Mouse (Mus musculus): ENCODE results near the gene Etl4.

- no peak for TF ChIP-seq POLR2A (IDR thresholded peaks at IDR 0.05; ENCODE audit: low read depth, low read length)
- no peak for TF ChIP-seq CTCF (IDR thresholded peaks at IDR 0.05; ENCODE audit: extremely low read depth, insufficient read length, insufficient replicate concordance, low read depth, low read length)
These were observed 758.3 kb downstream of the Etl4 start for GRCm38 (mm10) chr2:20667876-20668275.

Measured in small intestine, adult 2 months (tissue).